Mouse (Mus musculus) heart, postnatal 14 days (tissue): Measurements from ENCODE around the gene Gm14326. TPM values are rescaled to one million over a fixed set of nuclear protein-coding genes. Genes with fewer than 3 reads are reported as not detected.
"Not testable (repeated sequence)": the region's sequence is repeated elsewhere in the genome, so short reads cannot be mapped to it uniquely, and the experiment has no call there.

Experiments used
- DNase-seq, 2 experiments: peaks; one replicate each; pipeline ENCODE4 v3.0.0; 2021 to 2022
- intact Hi-C: fragments of 180-260 bp; cut with DNase I; formaldehyde crosslinking; loops from one replicate; pipeline ENCODE4 v1.15.1; 2025
- long read RNA-seq, 2 experiments: library from polyadenylated mRNA; stranded (forward); transcript quantifications; one replicate each; pipeline ENCODE4 v2.0.0; 2021
- total RNA-seq, 2 experiments: library from RNA; stranded (reverse); gene quantifications; 2 replicates each; pipeline ENCODE4 v1.2.3; 2021

Gm14326 gene
- 10 to 100 TPM; 31.1 to 43.1 TPM for total RNA-seq
- long read RNA-seq, experiment 1, transcript Gm14326-202 (5 exons, 1,807 nt) = minor isoform, 8 of 29 reads
- long read RNA-seq, experiment 1, transcript Gm14326-201 (4 exons, 767 nt) = major isoform, 16 of 29 reads
- long read RNA-seq, experiment 1, partial matches to known transcripts = 0 of 29 reads
- long read RNA-seq, experiment 1, other reads (novel, unspliced or antisense) = 4 of 29 reads
- long read RNA-seq, experiment 2, transcript Gm14326-201 (4 exons, 767 nt) = major isoform, 15 of 22 reads
- long read RNA-seq, experiment 2, partial matches to known transcripts = 0 of 22 reads
- long read RNA-seq, experiment 2, other reads (novel, unspliced or antisense) = 2 of 22 reads

DNA sequence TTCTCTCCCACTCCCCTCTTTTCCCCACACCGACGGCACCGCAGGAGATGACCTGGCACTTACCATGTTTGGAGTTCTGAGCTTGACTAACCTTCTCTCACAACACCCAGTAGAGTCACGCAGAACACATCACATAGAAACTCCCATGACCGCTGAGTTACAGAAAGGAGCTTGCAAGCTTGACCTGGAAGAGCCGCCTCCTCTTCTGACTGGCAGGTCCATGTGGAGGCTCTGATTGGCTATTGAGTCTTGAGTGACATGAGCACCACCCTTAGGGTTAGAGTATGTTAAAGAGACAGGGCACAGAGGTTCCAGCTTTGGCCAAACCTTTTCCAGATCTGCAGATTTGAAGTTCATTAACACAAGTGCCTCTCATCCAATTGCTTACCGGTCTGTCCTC, at the start of gene Gm14326:
Gm14326 (minus strand) TSS at position 153 of the 400 bp plus-strand sequence.
- peak; percentile 79 to 80 for DNase-seq
- intact Hi-C loops = not testable (repeated sequence)

DNA sequence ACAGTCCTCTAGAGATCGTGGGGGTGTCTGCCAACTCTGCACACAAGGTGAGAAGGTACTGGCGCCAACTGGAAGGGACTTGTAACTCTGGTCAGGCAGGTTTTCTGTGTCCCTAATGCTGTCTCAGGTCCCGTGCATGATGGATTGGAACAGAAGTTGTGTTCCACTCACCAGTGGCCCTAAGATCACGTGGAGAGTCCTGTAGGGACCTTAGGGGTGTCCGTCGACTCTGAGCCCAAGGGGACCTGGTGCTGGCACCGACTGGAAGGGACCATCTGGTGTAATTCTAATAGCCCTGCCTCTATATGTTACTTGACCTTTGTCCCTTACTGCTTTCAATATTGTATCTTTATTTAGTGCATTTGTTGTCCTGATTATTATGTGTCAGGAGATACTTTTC, 17.7 kb upstream of the Gm14326 start:
- intact Hi-C loops, DNase-seq: not testable (repeated sequence)

DNA sequence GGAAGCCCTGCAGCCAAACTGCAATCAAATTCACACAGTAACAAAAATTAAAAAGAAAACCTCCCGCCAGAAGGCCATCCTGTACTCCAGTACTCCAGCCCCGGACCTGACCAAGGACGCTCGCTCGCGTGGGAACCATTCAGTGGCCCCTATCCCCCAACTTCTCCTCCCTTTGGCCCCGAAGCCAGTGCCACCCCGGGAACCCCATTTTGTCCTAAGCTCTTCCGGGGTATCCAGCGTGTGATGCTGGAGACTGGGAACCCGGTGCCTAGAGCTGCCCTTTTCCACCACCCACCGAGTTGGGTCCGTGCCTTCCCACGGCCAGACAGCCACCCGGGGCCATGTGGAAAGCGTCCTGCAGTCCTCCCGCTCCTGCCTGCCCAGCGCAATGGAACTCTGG, 363 bp downstream of the Gm14326 start:
- peak; percentile 20 to 29 for DNase-seq
- intact Hi-C loops = not testable (repeated sequence)

DNA sequence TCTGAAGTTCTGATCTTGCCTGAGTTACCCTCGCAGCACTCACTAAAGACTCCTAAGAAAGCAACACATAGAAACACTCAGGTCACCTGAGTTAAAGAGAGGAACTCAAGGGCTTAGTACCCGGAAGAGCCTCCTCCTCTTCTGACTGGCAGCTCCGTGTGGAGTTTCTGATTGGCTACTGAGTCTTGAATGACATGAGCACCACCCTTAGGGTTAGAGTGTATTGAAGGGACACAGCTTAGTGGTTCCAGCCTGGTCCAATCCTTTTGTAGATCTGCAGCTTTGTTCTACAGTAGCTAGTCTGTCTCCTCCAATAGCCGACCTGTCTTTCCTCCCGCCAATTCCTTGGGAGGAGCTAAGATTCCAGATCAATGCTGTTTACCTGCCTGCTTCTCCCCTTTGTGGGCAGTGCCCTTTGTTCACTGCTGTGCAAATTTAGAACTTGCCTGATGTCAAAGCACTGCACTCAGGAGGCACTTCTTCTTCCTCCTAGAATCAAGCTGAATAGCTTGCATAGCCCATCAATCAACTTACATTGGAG, 31.5 kb downstream of the Gm14326 start, which contains the start of gene Zfp972:
Zfp972 (minus strand) TSS at position 51 of the 541 bp plus-strand sequence.
- DNase-seq, intact Hi-C loops: not testable (repeated sequence)

DNA sequence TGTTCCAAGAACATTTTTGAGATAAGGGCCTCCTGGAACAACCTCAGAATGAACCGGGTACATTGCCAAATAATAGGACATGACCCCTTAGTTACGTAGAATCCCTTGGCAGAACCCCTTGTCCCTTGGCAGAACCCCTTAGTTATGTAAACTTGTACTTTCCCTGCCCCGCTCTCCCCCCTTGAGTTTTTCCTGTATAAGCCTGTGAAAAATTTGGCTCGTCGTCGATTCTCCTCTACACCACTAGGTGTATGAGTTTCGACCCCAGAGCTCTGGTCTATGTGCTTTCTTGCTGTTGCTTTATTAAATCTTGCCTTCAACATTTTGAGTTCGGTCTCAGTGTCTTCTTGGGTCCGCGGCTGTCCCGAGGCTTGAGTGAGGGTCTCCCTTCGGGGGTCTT, 53.8 kb downstream of the Gm14326 start:
- intact Hi-C loops, DNase-seq: not testable (repeated sequence)

DNA sequence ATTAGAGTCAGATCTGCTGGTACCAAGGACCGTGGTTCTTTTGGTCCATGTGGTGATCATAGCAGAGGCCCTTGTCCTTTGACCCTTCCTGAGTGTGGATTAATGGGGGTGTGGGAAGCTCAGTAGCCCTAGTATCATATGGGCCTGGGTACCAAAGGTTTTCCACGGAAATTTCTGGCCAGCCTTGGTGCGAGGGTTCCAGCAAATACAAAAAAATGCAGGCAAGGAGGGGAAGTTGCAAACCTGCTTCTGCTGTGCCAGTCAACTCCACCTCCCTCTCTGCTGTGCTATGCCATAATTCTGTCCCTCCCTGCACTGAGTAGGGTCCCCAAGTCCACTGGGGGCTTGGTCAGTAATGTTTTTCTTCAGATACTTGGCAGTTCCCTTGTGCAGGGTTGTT, 58.9 kb downstream of the Gm14326 start:
- DNase-seq, intact Hi-C loops: not testable (repeated sequence)

DNA sequence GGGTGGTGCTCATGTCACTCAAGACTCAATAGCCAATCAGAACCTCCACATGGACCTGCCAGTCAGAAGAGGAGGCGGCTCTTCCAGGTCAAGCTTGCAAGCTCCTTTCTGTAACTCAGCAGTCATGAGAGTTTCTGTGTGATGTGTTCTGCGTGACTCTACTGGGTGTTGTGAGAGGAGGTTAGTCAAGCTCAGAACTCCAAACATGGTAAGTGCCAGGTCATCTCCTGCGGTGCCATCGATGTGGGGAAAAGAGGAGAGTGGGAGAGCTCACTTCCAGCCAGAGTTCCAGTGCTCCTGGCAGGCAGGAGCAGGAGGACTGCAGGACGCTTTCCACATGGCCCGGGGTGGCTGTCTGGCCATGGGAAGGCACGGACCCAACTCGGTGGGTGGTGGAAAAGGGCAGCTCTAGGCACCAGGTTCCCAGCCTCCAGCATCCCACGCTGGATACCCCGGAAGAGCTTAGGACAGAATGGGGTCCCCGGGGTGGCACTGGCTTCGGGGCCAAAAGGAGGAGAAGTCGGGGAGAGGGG, 60.0 kb downstream of the Gm14326 start, which contains the start of gene Gm14327:
Gm14327 (plus strand) TSS at position 51 of the 533 bp plus-strand sequence.
- intact Hi-C loops, DNase-seq: not testable (repeated sequence)

DNA sequence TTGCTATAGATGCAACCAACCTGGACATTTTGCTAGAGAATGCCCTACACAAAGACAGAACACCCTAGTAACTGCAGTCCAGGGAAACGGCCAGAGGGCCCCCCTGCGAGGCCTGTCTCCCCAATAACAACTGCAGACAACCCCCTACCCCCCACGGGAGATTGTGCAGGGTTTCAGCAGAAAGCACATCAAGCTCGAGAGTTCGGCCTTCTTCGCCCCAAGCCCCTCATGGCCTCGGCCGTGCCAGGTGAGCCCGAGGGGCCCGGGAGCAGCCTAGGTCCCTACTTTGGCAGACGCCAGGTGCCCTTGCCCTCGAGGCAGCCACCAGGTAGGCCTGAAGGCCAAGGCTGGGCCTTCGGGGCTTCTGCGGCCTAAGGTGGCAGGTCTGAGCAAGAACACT, 69.4 kb downstream of the Gm14326 start:
- DNase-seq, intact Hi-C loops: not testable (repeated sequence)

Other genes starting within 250 kb of the Gm14326 start
- 10 to 100 TPM; 17.3 to 18.0 TPM for gene Gm14322, start 198.0 kb downstream of the Gm14326 start, total RNA-seq
- gene Gm14325, start 117.0 kb downstream of the Gm14326 start, total RNA-seq = 10 to 100 TPM; 73.0 to 77.6 TPM
- 10 to 100 TPM; 30.8 to 31.1 TPM for gene Gm14327, start 60.2 kb downstream of the Gm14326 start, total RNA-seq
- gene Zfp972, start 31.7 kb downstream of the Gm14326 start, total RNA-seq = 1 to 10 TPM in 1 of 2 experiments, under 1 TPM in 1; 0.44 to 1.1 TPM
- gene Zfp971, start 66.0 kb upstream of the Gm14326 start, total RNA-seq = 10 to 100 TPM; 61.8 to 69.7 TPM
- gene Zfp931, start 121.2 kb upstream of the Gm14326 start, total RNA-seq = 10 to 100 TPM; 10.8 to 12.4 TPM
- gene Phactr3, start 161.7 kb upstream of the Gm14326 start, total RNA-seq = 1 to 10 TPM; 1.2 to 1.4 TPM